In the genomic region with DNA sequence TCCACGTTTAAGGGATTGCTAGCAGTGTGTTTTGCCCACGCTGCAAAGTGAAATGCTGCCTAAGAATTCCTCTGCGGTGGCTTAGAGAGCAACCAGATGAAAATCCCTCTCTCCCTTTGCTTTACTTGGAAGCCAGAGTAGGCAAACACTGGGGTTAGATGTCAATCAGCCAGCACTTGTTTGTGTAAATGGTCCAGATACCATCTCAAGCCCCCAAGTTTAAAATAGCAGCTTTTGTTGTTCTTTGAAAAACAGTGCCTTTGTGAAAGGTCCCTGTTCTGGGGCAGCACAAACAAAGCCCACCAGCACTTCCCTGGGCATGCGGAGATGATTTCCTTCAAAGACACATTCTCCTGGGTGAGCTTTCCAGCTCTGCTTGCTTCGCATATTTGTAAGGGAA, we compare ENCODE assay signal across 10 mouse cellular contexts. TPM values are rescaled to one million over a fixed set of nuclear protein-coding genes. Genes with fewer than 3 reads are reported as not detected.
DNase-seq lines count a peak whose midpoint lies in the region; ATAC-seq lines count a peak whose summit lies in the region.
"Had no signal": no experiment of that assay in that cellular context is flagged by ENCODE, and none has a peak within 500 bp of the region (broad histone marks: within the 10 kb centered on the region; RNA-seq: fewer than 3 reads in every experiment).

No protein-coding gene starts in this region.

- H3K4me3 ChIP-seq in heart, embryonic 15.5 days: peak overlapping the region; percentile 54
- H3K4me3 ChIP-seq in forebrain, embryonic 10.5 days: peak overlapping the region; percentile 48
- H3K4me3 ChIP-seq in limb, embryonic 10.5 days: peak overlapping the region; percentile 51; the same call in 1 of the 2 replicates
- H3K4me3 ChIP-seq in neural tube, embryonic 12.5 days: peak overlapping the region; percentile 32; the same call in 1 of the 2 replicates

- 21% methylated on average over 5 of the region's 5 CpGs for WGBS in heart, embryonic 15.5 days
- WGBS in forebrain, embryonic 10.5 days: 8% methylated on average over 5 of the region's 5 CpGs
- 34% methylated on average over 5 of the region's 5 CpGs for WGBS in limb, embryonic 10.5 days
- 6% methylated on average over 5 of the region's 5 CpGs for WGBS in neural tube, embryonic 12.5 days

- no peak for ATAC-seq in heart, embryonic 15.5 days (replicated peaks; ENCODE audit: insufficient number of reproducible peaks, insufficient read depth, low FRiP score, low read depth)
- ATAC-seq in neural tube, embryonic 12.5 days (ENCODE audit: low FRiP score, low read depth): no peak
- ATAC-seq: CD4-positive, CD25-positive, alpha-beta regulatory T cell, adult 4 months had no signal

- H3K36me3 ChIP-seq in heart, embryonic 15.5 days: no peaks in the 10 kb centered on the region
- no peaks in the 10 kb centered on the region for H3K36me3 ChIP-seq in forebrain, embryonic 10.5 days (replicated peaks)
- H3K36me3 ChIP-seq in limb, embryonic 10.5 days: no peaks in the 10 kb centered on the region
- no peaks in the 10 kb centered on the region for H3K36me3 ChIP-seq in neural tube, embryonic 12.5 days

- H3K9me3 ChIP-seq in heart, embryonic 15.5 days (replicated peaks): no peaks in the 10 kb centered on the region
- no peaks in the 10 kb centered on the region for H3K9me3 ChIP-seq in forebrain, embryonic 10.5 days
- no peaks in the 10 kb centered on the region for H3K9me3 ChIP-seq in limb, embryonic 10.5 days (replicated peaks)
- no peaks in the 10 kb centered on the region for H3K9me3 ChIP-seq in neural tube, embryonic 12.5 days

- peak overlapping the region; percentile 67 for H3K4me2 ChIP-seq in heart, embryonic 15.5 days
- H3K4me2 ChIP-seq in neural tube, embryonic 12.5 days (replicated peaks): peak overlapping the region; percentile 62

- intact Hi-C loops in heart, postnatal 36 days (cut with DNase I): loop anchor here (5.0 kb wide), 1 partner anchor 46 kb away; no protein-coding TSS in a partner anchor

- peaks cover 9% of the 10 kb centered on the region for H3K4me1 ChIP-seq in heart, embryonic 15.5 days (replicated peaks)
- H3K4me1 ChIP-seq in forebrain, embryonic 10.5 days: peaks cover 40% of the 10 kb centered on the region
- H3K4me1 ChIP-seq in limb, embryonic 10.5 days: peaks cover 42% of the 10 kb centered on the region
- peaks cover 23% of the 10 kb centered on the region for H3K4me1 ChIP-seq in neural tube, embryonic 12.5 days

- no peak for DNase-seq in heart, postnatal 36 days
- DNase-seq in forebrain, embryonic 10.5 days (ENCODE audit: extremely low spot score, low spot score): no peak
- DNase-seq in limb, embryonic 10.5 days (ENCODE audit: low spot score): no peak
- no peak for DNase-seq in testis, postnatal 10 days (ENCODE audit: low spot score)
- DNase-seq in gastrocnemius, postnatal 4 days (ENCODE audit: low spot score in 2 of 2): no peak
- DNase-seq in right cerebral cortex, adult 2 months (ENCODE audit: low spot score in 2 of 2): no peak
- DNase-seq: lung, adult 2 months had no signal

- 0 out of 2 replicates have a peak overlapping the region, but pooled peaks have one; percentile 0 for H3K27ac ChIP-seq in heart, embryonic 15.5 days
- H3K27ac ChIP-seq in forebrain, embryonic 10.5 days: peak overlapping the region; percentile 8
- H3K27ac ChIP-seq in limb, embryonic 10.5 days: peak overlapping the region; percentile 62; the same call in 1 of the 2 replicates
- no peak overlapping the region; the same call in 1 of the 2 replicates for H3K27ac ChIP-seq in neural tube, embryonic 12.5 days

- no peaks in the 10 kb centered on the region for H3K27me3 ChIP-seq in heart, embryonic 15.5 days
- peaks cover 9% of the 10 kb centered on the region; the same call in 1 of the 2 replicates for H3K27me3 ChIP-seq in forebrain, embryonic 10.5 days (ENCODE audit: poor library complexity, severe bottlenecking)
- no peaks in the 10 kb centered on the region for H3K27me3 ChIP-seq in limb, embryonic 10.5 days (ENCODE audit: low read depth, poor library complexity, severe bottlenecking)
- H3K27me3 ChIP-seq in neural tube, embryonic 12.5 days (replicated peaks): no peaks in the 10 kb centered on the region

- H3K9ac ChIP-seq in heart, embryonic 15.5 days: no peak overlapping the region
- no peak overlapping the region for H3K9ac ChIP-seq in neural tube, embryonic 12.5 days

RNA-seq across cellular contexts. Expression of a gene that starts 1.7 kb away (rescaled TPM):
- 1.7 and 2.0 TPM in 2 replicates for polyA plus RNA-seq in heart, embryonic 15.5 days (2015; fragmentation: Nextera tagmentation; extraction: Ambion mirVana)
- 1 to 10 TPM; 3.4 to 5.0 TPM for total RNA-seq in heart, postnatal 36 days (2021)
- 0.79 and 0.89 TPM in 2 replicates for polyA plus RNA-seq in forebrain, embryonic 10.5 days (2016; fragmentation: Nextera tagmentation; extraction: Ambion mirVana)
- polyA plus RNA-seq in limb, embryonic 10.5 days (2016; fragmentation: Nextera tagmentation; extraction: Ambion mirVana): 1.0 and 1.6 TPM in 2 replicates
- polyA plus RNA-seq in neural tube, embryonic 12.5 days (2016; fragmentation: Nextera tagmentation; extraction: Ambion mirVana): 1.7 and 2.0 TPM in 2 replicates
- total RNA-seq in gastrocnemius, postnatal 4 days (2021): 10 to 100 TPM; 38.0 to 39.4 TPM

RNA-seq across cellular contexts. Expression of a gene that starts 28.5 kb away (rescaled TPM):
- polyA plus RNA-seq in heart, embryonic 15.5 days (2015; fragmentation: Nextera tagmentation; extraction: Ambion mirVana): 0.04 TPM in 1 of 2 replicates, not detected in the other
- under 1 TPM in 1 of 2 experiments, not detected in 1; 0.08 TPM for total RNA-seq in heart, postnatal 36 days (2021)
- polyA plus RNA-seq in forebrain, embryonic 10.5 days (2016; fragmentation: Nextera tagmentation; extraction: Ambion mirVana): 0.26 TPM in 1 of 2 replicates, not detected in the other
- polyA plus RNA-seq in limb, embryonic 10.5 days (2016; fragmentation: Nextera tagmentation; extraction: Ambion mirVana): 0.05 and 0.15 TPM in 2 replicates
- 1.8 and 2.9 TPM in 2 replicates for polyA plus RNA-seq in neural tube, embryonic 12.5 days (2016; fragmentation: Nextera tagmentation; extraction: Ambion mirVana)
- under 1 TPM; 0.12 to 0.13 TPM for total RNA-seq in gastrocnemius, postnatal 4 days (2021)
- polyA plus RNA-seq: CD4-positive, CD25-positive, alpha-beta regulatory T cell, adult 4 months; lung, adult 2 months had no signal
